Mouse (Mus musculus) left cerebral cortex, adult 2 months (tissue): ENCODE results near the gene Prep. TPM values are rescaled to one million over a fixed set of nuclear protein-coding genes. Genes with fewer than 3 reads are reported as not detected.
"Not testable (repeated sequence)": the region's sequence is repeated elsewhere in the genome, so short reads cannot be mapped to it uniquely, and the experiment has no call there.

ENCODE experiments used
- DNase-seq, 2 experiments: peaks; one replicate each; pipeline ENCODE4 v3.0.0; 2021 to 2022; ENCODE audit warnings: low spot score in 2 of 2, mixed read lengths in 1 of 2; ENCODE audit errors: extremely low spot score in 1 of 2
- H3K27ac ChIP-seq: fragments of 200-600 bp; 2 replicates; pipeline ENCODE4 v1.8.1; 2022
- H3K4me3 ChIP-seq: fragments of 200-600 bp; 2 replicates; pipeline ENCODE4 v1.8.1; 2022
- CTCF ChIP-seq: fragments of 200-600 bp; IDR thresholded peaks from 2 replicates; pipeline ENCODE4 v1.8.1; 2022; ENCODE audit warnings: antibody characterized with exemption, mild to moderate bottlenecking, moderate library complexity
- intact Hi-C: fragments of 180-260 bp; cut with DNase I; formaldehyde crosslinking; loops from one replicate; pipeline ENCODE4 v1.15.1; 2025
- total RNA-seq, 2 experiments: library from RNA; stranded (reverse); gene quantifications; 2 replicates each; pipeline ENCODE4 v1.2.3; 2021

The Prep gene
- total RNA-seq, 2 experiments from 2014 or later = 7.9 to 8.3 TPM

- intact Hi-C loops = no loop called here
- H3K27ac ChIP-seq = no peak overlapping the region
- no peak for DNase-seq
- TF ChIP-seq CTCF = no peak
- no peak overlapping the region for H3K4me3 ChIP-seq
These were observed 12.8 kb downstream of the Prep start for GRCm38 (mm10) chr10:45079756-45080155.

GRCm38 (mm10) chr10:45080490-45080889 is 13.5 kb downstream of the Prep start:
- TF ChIP-seq CTCF = no peak
- intact Hi-C loops = no loop called here
- no peak for DNase-seq
- Histone ChIP-seq H3K4me3 (no peak overlapping the region), H3K27ac (no peak overlapping the region)

- no peak overlapping the region for H3K4me3 ChIP-seq
- H3K27ac ChIP-seq = no peak overlapping the region
- DNase-seq = no peak
- peak; percentile 17 for TF ChIP-seq CTCF
- intact Hi-C loops = no loop called here
These were observed 15.7 kb downstream of the Prep start for GRCm38 (mm10) chr10:45082730-45083129.

GRCm38 (mm10) chr10:45084002-45084401 is 17.0 kb downstream of the Prep start:
- intact Hi-C loops, H3K27ac ChIP-seq, H3K4me3 ChIP-seq, DNase-seq: not testable (repeated sequence)

GRCm38 (mm10) chr10:45084471-45084870 is 17.5 kb downstream of the Prep start:
- Histone ChIP-seq H3K4me3 (no peak overlapping the region), H3K27ac (no peak overlapping the region)
- no peak for TF ChIP-seq CTCF
- intact Hi-C loops = no loop called here
- DNase-seq = no peak

GRCm38 (mm10) chr10:45085315-45085714 is 18.3 kb downstream of the Prep start:
- no peak for DNase-seq
- intact Hi-C loops = no loop called here
- no peak overlapping the region for H3K27ac ChIP-seq
- H3K4me3 ChIP-seq = no peak overlapping the region
- TF ChIP-seq CTCF = no peak

GRCm38 (mm10) chr10:45086637-45087036 is 19.6 kb downstream of the Prep start:
- intact Hi-C loops = no loop called here
- no peak overlapping the region for H3K27ac ChIP-seq
- TF ChIP-seq CTCF = peak; percentile 64
- H3K4me3 ChIP-seq = no peak overlapping the region
- peak in 1 of 2 experiments; percentile 28 for DNase-seq

GRCm38 (mm10) chr10:45091462-45092079 is 24.6 kb downstream of the Prep start:
- intact Hi-C loops = no loop called here
- H3K4me3 ChIP-seq = no peak overlapping the region
- no peak overlapping the region for H3K27ac ChIP-seq
- DNase-seq = no peak
- no peak for TF ChIP-seq CTCF

GRCm38 (mm10) chr10:45092080-45093056 is 25.4 kb downstream of the Prep start:
- DNase-seq = no peak
- intact Hi-C loops = no loop called here
- Histone ChIP-seq H3K27ac (no peak overlapping the region), H3K4me3 (no peak overlapping the region)
- no peak for TF ChIP-seq CTCF

- H3K27ac ChIP-seq = no peak overlapping the region
- H3K4me3 ChIP-seq = no peak overlapping the region
- intact Hi-C loops = loop anchor here (2.0 to 5.0 kb wide), 3 partner anchors 89 to 414 kb away; no protein-coding TSS in a partner anchor
- peak; percentile 46 to 56 for DNase-seq
- peak; percentile 68 for TF ChIP-seq CTCF
These were observed 31.7 kb downstream of the Prep start for GRCm38 (mm10) chr10:45098751-45099150.

- intact Hi-C loops = no loop called here
- Histone ChIP-seq H3K27ac (no peak overlapping the region), H3K4me3 (no peak overlapping the region)
- TF ChIP-seq CTCF = no peak
- DNase-seq = no peak
These were observed 33.5 kb downstream of the Prep start for GRCm38 (mm10) chr10:45100473-45100872.

- no peak for DNase-seq
- Histone ChIP-seq H3K4me3 (no peak overlapping the region), H3K27ac (no peak overlapping the region)
- intact Hi-C loops = no loop called here
- no peak for TF ChIP-seq CTCF
These were observed 36.2 kb downstream of the Prep start for GRCm38 (mm10) chr10:45103184-45103583.
